10 mouse cellular contexts compared by ENCODE assay signal in genomic region chr9:71667616-71668015, GRCm38 (mm10).
DNase-seq lines count a peak whose midpoint lies in the region; ATAC-seq lines count a peak whose summit lies in the region.
"Had no signal": no experiment of that assay in that cellular context is flagged by ENCODE, and none has a peak within 500 bp of the region (broad histone marks: within the 10 kb centered on the region; RNA-seq: fewer than 3 reads in every experiment).

No protein-coding gene starts in this region.

- no peaks in the 10 kb centered on the region for H3K27me3 ChIP-seq in heart, embryonic 16.5 days (ENCODE audit: control insufficient read depth, insufficient read depth, low read length)
- H3K27me3 ChIP-seq: hindbrain, embryonic 15.5 days; liver, embryonic 13.5 days had no signal

- peak; percentile 56; the same call in 1 of the 2 replicates for ATAC-seq in heart, embryonic 16.5 days (replicated peaks; ENCODE audit: extremely low read depth, insufficient read depth, low FRiP score)

- no peak overlapping the region for H3K4me3 ChIP-seq in heart, embryonic 16.5 days (ENCODE audit: low read length)
- H3K4me3 ChIP-seq: hindbrain, embryonic 15.5 days; liver, embryonic 13.5 days had no signal

- WGBS in heart, embryonic 16.5 days, result 42% methylated on average over 5 of the region's 5 CpGs

- peak overlapping the region; percentile 67 for H3K27ac ChIP-seq in heart, embryonic 16.5 days (ENCODE audit: low read length)
- H3K27ac ChIP-seq: hindbrain, embryonic 15.5 days; liver, embryonic 13.5 days had no signal

- peaks cover 49% of the 10 kb centered on the region for H3K4me1 ChIP-seq in heart, embryonic 16.5 days (ENCODE audit: control insufficient read depth, insufficient read depth, low read length)
- H3K4me1 ChIP-seq: hindbrain, embryonic 15.5 days had no signal

- no peak overlapping the region for H3K4me2 ChIP-seq in heart, embryonic 16.5 days (ENCODE audit: low read depth, low read length)
- H3K4me2 ChIP-seq: hindbrain, embryonic 15.5 days; liver, embryonic 13.5 days had no signal

- peaks cover 4% of the 10 kb centered on the region for H3K9me3 ChIP-seq in heart, embryonic 16.5 days (replicated peaks; ENCODE audit: control insufficient read depth, low read length)
- H3K9me3 ChIP-seq: hindbrain, embryonic 15.5 days; liver, embryonic 13.5 days had no signal

- H3K36me3 ChIP-seq in heart, embryonic 16.5 days (ENCODE audit: control insufficient read depth, insufficient read depth), result peaks cover 6% of the 10 kb centered on the region
- H3K36me3 ChIP-seq: hindbrain, embryonic 15.5 days; liver, embryonic 13.5 days had no signal

- DNase-seq in urinary bladder, postnatal 14 days (ENCODE audit: low spot score), result peak; percentile 66
- DNase-seq in urinary bladder, postnatal 25 days (ENCODE audit: low spot score), result no peak
- peak; percentile 63 to 81 for DNase-seq in kidney, postnatal 36 days
- peak; percentile 62 for DNase-seq in yolk sac, embryonic 10.5 days (ENCODE audit: low spot score)
- no peak for DNase-seq in layer of hippocampus, postnatal 14 days (ENCODE audit: low spot score in 2 of 2)
- no peak for DNase-seq in thymus, postnatal 14 days
- no peak for DNase-seq in left cerebral cortex, adult 11 months (ENCODE audit: low spot score)
- DNase-seq: liver, embryonic 13.5 days had no signal

- H3K9ac ChIP-seq in heart, embryonic 16.5 days (ENCODE audit: low read length), result no peak overlapping the region
- H3K9ac ChIP-seq: hindbrain, embryonic 15.5 days; liver, embryonic 13.5 days had no signal

Comparison
In these comparisons a context has a peak if more than half of its experiments do, and no peak if none do; other contexts are left out.
1. DNase-seq: peak in urinary bladder, postnatal 14 days (single experiment), kidney, postnatal 36 days (2 of 2) and yolk sac, embryonic 10.5 days (single experiment); none in urinary bladder, postnatal 25 days (single experiment), layer of hippocampus, postnatal 14 days (0 of 2), thymus, postnatal 14 days (single experiment) and left cerebral cortex, adult 11 months (single experiment).